Mouse (Mus musculus) spleen, postnatal 4 days (tissue): Measurements from ENCODE around the gene Bhlhe41.

Source experiments
- DNase-seq, 2 experiments: peaks; one replicate each; pipeline ENCODE4 v3.0.0; 2022; ENCODE audit warnings: low spot score in 2 of 2

Gene Bhlhe41

GRCm38 (mm10) chr6:145845611-145846010, 19.7 kb downstream of the Bhlhe41 start:
- peak; percentile 33 to 65 for DNase-seq

- no peak for DNase-seq
Observed at GRCm38 (mm10) chr6:145835359-145835758, 30.0 kb downstream of the Bhlhe41 start.

GRCm38 (mm10) chr6:145832927-145833326, 32.4 kb downstream of the Bhlhe41 start:
- no peak for DNase-seq

- no peak for DNase-seq
Observed at GRCm38 (mm10) chr6:145830617-145831016, 34.7 kb downstream of the Bhlhe41 start.

- DNase-seq = peak; percentile 58 to 81
Observed at GRCm38 (mm10) chr6:145830117-145830516, 35.2 kb downstream of the Bhlhe41 start.

GRCm38 (mm10) chr6:145829062-145829835, 36.1 kb downstream of the Bhlhe41 start:
- no peak for DNase-seq

- no peak for DNase-seq
Observed at GRCm38 (mm10) chr6:145826305-145826704, 39.1 kb downstream of the Bhlhe41 start.

GRCm38 (mm10) chr6:145823588-145824234, 41.6 kb downstream of the Bhlhe41 start:
- DNase-seq = no peak

- no peak for DNase-seq
Observed at GRCm38 (mm10) chr6:145823103-145823502, 42.3 kb downstream of the Bhlhe41 start.

- DNase-seq = no peak
Observed at GRCm38 (mm10) chr6:145822218-145822617, 43.1 kb downstream of the Bhlhe41 start.

GRCm38 (mm10) chr6:145819151-145819550, 46.2 kb downstream of the Bhlhe41 start:
- DNase-seq = no peak

GRCm38 (mm10) chr6:145815200-145815599, 50.2 kb downstream of the Bhlhe41 start:
- DNase-seq = no peak

GRCm38 (mm10) chr6:145811174-145811573, 54.2 kb downstream of the Bhlhe41 start:
- DNase-seq = no peak

- no peak for DNase-seq
Observed at GRCm38 (mm10) chr6:145810015-145810414, 55.3 kb downstream of the Bhlhe41 start.

- DNase-seq = no peak
Observed at GRCm38 (mm10) chr6:145809566-145809965, 55.8 kb downstream of the Bhlhe41 start.
